Mouse (Mus musculus) urinary bladder, postnatal 36 days (tissue): Measurements from ENCODE around the gene Mpc2.

ENCODE experiments used
- DNase-seq, 2 experiments: peaks; one replicate each; pipeline ENCODE4 v3.0.0; 2022; ENCODE audit warnings: low spot score in 2 of 2, mixed read lengths in 1 of 2

Mpc2 gene

GRCm38 (mm10) chr1:165460360-165460800 lies at the start of gene Mpc2, which contains the start of gene Dcaf6:
Mpc2 (plus strand) TSS chr1:165460637.
Dcaf6 (minus strand) TSS chr1:165460475.
- peak; percentile 100 for DNase-seq

- DNase-seq, result no peak
Measured at GRCm38 (mm10) chr1:165421357-165421915, 39.0 kb upstream of the Mpc2 start.

- no peak for DNase-seq
Measured at GRCm38 (mm10) chr1:165426254-165426653, 34.2 kb upstream of the Mpc2 start.

GRCm38 (mm10) chr1:165432883-165433282 lies 27.6 kb upstream of the Mpc2 start:
- DNase-seq, result no peak

GRCm38 (mm10) chr1:165438289-165439021 lies 22.0 kb upstream of the Mpc2 start:
- no peak for DNase-seq

GRCm38 (mm10) chr1:165440788-165441187 lies 19.6 kb upstream of the Mpc2 start:
- DNase-seq, result no peak

GRCm38 (mm10) chr1:165441201-165441600 lies 19.2 kb upstream of the Mpc2 start:
- no peak for DNase-seq

- DNase-seq, result no peak
Measured at GRCm38 (mm10) chr1:165441719-165442118, 18.7 kb upstream of the Mpc2 start.

- DNase-seq, result no peak
Measured at GRCm38 (mm10) chr1:165459041-165459502, 1.4 kb upstream of the Mpc2 start.

- peak; percentile 35 to 52 for DNase-seq
Measured at GRCm38 (mm10) chr1:165459503-165460181, 795 bp upstream of the Mpc2 start.

GRCm38 (mm10) chr1:165460801-165461377 lies 452 bp downstream of the Mpc2 start:
- peak; percentile 98 to 99 for DNase-seq

- DNase-seq, result no peak
Measured at GRCm38 (mm10) chr1:165461681-165462080, 1.2 kb downstream of the Mpc2 start.

- DNase-seq, result no peak
Measured at GRCm38 (mm10) chr1:165462861-165463260, 2.4 kb downstream of the Mpc2 start.

- DNase-seq, result no peak
Measured at GRCm38 (mm10) chr1:165464574-165464973, 4.1 kb downstream of the Mpc2 start.

GRCm38 (mm10) chr1:165468971-165469370 lies 8.5 kb downstream of the Mpc2 start:
- no peak for DNase-seq

- DNase-seq, result no peak
Measured at GRCm38 (mm10) chr1:165469717-165470116, 9.3 kb downstream of the Mpc2 start.

GRCm38 (mm10) chr1:165471490-165471889 lies 11.1 kb downstream of the Mpc2 start:
- DNase-seq, result no peak

GRCm38 (mm10) chr1:165484688-165485233 lies 24.3 kb downstream of the Mpc2 start, which contains the start of gene Adcy10:
Adcy10 (plus strand) TSS chr1:165485183.
- no peak for DNase-seq

GRCm38 (mm10) chr1:165486108-165486507 lies 25.7 kb downstream of the Mpc2 start:
- DNase-seq, result no peak

GRCm38 (mm10) chr1:165489197-165489596 lies 28.8 kb downstream of the Mpc2 start:
- DNase-seq, result no peak

GRCm38 (mm10) chr1:165498856-165499255 lies 38.4 kb downstream of the Mpc2 start:
- no peak for DNase-seq
